Mouse (Mus musculus) right cerebral cortex, adult 18-20 months (tissue): ENCODE results near the gene Smim5.
A peak's percentile ranks its signal among the peaks of the same experiment; 100 is the strongest.

Experiments
- DNase-seq: peaks from one replicate; pipeline ENCODE4 v3.0.0; 2022; ENCODE audit warnings: mixed read lengths

Gene Smim5

GRCm38 (mm10) chr11:115898446-115898845 lies 1.3 kb upstream of the Smim5 start:
- no peak for DNase-seq

- DNase-seq = peak; percentile 68
These were observed 880 bp upstream of the Smim5 start for GRCm38 (mm10) chr11:115898886-115899285.

- no peak for DNase-seq
These were observed 983 bp downstream of the Smim5 start for GRCm38 (mm10) chr11:115900561-115901337.

GRCm38 (mm10) chr11:115901338-115902161 lies 1.8 kb downstream of the Smim5 start:
- no peak for DNase-seq

GRCm38 (mm10) chr11:115902177-115902576 lies 2.4 kb downstream of the Smim5 start:
- no peak for DNase-seq

DNA sequence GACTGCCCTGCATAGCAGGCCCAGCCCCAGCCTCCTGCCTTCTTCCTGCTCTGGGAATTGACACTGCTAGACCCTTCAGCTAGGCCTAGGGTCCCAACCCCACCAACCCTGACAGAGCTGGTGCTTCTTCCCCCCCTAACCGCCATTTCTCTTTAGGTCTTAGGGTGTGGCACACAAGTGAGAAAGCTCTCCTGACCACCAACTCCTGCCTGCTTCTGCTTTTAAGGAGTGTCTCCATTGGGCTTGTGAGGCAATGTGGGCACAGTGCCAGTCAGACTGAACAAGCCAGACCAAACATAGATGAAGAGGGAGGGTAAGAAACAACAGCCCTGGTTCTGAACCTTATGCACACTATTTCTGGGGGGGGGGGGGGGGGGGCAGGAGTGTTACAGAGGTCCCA lies 3.1 kb downstream of the Smim5 start:
- DNase-seq = no peak

DNA sequence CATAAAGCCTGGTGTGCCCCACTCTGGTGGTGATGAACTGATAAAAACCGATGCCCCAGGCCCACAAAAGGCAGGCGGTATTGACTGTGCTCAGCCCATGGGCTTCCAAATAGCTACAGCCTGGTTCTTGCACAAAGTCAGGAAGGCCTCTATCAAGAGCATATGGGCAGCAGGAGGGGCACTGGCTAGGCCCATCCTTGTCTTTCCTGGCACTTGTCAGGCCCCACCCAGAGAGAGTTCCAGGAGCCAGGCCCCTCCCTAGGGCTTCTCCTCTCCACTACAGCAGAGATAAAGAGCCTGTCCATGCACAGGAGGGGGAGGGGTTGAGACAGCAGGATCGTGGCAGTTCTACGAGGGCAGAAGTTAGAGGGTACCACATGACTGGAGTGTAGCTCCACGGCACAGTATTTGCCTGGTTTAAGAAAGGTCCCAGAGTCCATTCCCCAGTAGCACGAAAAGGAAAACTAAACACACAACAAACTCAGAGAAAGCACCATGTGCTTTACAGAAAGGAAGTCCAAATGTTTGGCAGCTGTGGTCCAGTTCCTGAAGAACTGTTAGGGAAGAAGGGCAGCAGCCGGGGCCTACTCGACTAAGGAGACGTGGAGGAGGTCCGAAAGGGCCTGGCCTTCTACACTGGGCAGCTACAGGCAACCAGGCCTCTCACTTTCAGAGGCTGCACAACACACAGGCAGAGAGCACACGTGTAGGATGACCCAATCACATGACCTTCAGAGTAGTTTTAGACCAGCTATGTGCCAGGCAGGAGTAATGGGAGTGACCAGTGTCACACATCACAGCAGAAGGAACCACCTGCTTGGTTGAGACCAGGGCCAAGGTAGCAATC lies 3.8 kb downstream of the Smim5 start:
- no peak for DNase-seq

DNA sequence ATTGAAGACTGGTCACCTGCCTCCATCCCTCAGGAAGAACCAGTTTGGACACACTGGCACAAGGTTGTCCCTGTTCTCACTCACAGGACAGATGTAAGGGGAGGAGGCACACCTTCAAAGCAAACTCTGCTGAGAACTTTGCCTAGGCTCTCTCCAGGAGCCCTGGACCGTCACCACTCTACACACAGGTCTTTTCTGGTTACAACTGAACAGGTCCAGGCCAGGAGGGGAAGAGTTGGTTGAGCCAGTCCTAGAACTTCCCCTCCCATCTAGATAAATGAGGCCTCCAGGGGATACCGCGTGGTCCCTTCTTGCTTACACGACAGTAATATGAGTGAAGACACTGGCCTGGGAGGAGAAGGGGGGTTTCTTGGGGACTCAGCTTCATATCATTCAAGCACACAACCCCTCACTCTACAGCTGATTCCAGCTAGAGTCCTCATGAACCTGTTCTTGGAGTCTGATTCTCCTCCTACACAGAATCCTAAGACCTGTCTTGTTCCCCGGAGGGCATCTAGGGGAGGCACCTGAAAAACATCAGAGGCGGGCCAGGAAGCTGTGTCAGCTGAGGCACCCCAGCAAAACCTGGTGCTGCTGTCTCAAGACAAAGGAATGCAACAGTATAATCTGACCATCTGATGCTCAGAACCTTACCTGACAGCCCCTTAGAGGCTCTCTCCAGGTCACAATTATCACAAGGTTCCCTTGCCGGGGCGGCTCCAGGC lies 4.6 kb downstream of the Smim5 start:
- DNase-seq = no peak

DNA sequence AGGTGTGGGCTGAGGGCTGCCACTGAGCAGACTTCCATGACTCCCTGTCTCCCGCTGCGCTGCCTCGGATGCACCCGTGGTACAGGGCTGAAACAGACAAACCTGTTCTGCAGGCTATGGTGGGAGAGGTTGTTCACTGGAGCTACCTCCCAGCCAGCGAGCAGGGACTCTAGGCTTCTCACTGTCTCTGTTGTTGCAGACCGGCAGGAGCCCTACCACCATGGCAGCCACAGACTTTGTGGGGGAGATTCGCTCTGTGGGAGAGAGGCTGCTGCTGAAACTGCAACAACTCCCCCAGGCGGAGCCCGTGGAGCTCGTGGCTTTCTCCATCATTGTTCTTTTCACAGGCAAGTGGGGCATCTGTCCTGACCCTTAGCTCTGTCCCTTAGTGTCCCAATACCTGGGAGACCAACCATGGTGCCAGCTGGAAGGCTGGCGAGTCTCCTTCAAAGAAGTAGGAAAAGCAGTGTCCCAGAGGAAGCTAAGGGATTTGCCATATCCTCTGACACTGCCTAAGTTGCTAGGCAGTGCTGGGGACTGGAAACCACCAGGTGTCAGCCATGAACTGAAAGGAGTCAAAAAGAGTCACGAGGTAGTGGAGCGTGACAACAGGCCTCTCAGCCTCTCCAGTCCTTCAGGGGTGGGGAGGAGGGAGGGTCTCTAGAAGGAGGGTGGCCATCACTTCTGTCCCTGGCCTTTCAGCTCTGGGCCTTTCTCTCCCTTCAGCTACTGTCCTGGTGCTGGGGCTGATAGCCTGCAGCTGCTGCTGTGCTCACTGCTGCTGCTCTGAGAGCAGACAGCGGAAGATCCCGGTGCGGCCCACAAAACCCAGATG lies 5.4 kb downstream of the Smim5 start:
- peak; percentile 31 for DNase-seq

- DNase-seq = no peak
These were observed 6.3 kb downstream of the Smim5 start for GRCm38 (mm10) chr11:115906116-115906515.

DNA sequence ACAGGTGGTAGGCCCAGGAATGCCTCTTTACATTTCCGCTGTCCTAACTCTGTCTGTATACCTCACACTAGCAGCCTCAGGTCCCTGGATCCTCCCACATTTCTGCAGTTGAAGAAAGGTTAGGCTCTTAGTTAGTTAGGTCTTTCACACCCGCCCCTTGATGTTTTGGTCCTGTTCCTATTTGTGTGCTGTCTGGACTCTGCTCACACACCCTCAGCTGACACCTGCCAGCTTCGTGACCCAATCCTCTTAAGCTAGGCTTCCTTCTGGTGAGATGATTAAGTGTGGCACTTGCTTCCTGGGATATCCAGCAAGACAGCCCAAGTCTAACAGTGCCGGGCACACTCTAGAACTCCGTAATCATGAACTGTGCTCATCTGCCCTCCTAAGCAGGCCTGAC lies 6.8 kb downstream of the Smim5 start:
- no peak for DNase-seq

DNA sequence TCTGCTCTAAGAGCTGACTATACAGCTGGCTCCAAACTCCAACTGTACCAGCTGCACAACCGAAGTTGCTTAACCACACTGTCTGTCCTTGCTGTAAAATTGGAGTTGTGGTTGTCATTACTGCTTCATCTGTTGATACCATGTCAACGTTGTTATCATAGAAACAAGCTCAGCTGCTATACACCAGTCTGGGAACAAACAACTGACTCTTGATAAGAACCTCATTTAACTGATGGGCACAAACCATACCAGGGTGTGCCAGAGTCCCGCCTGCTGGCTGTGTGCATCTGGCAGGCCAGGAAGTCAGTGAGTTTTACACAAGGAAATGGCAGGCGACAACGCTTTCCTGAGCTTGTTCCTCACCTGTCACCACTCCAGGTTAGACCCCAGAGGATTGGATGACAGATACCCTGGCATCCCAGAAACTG lies 11.4 kb downstream of the Smim5 start:
- no peak for DNase-seq

DNA sequence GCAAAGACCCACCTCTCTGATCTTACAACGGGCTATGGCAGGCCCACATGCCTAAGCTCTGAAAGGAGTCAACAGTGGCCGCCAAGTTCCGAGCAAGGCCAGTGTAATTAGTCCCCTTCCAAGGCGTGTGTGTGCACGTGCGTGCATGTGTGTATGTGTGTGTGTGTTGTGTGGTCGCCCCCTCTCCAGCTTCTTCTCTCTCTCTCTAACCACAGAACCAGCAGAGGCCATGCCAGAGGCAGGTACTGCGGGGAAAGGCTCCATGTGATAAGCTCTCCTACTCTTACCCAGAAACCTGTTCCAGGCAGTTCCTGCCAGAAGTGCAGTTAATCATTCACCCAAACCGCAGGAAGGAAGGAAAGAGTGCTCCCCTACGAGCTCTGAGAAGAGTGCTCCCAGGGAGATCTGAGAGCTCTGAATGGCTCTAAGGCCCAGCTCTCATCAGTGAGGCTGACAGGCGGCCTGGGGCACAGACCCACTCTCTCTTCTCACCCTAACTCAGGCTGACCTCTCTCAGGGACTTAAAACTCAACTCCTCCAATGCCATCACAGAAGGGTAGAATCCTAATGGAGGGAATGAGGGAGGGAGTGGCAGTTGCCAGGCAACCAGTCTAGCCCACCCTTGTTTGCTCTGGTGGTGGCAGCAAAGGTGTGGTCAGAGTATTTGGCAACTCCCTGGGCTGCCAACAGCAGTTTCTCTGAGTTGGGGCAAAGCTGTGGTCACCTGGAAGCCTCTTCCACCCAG lies 12.0 kb downstream of the Smim5 start, which contains the start of gene Smim6:
Smim6 (plus strand) TSS at position 386 of the 745 bp plus-strand sequence.
- no peak for DNase-seq

DNA sequence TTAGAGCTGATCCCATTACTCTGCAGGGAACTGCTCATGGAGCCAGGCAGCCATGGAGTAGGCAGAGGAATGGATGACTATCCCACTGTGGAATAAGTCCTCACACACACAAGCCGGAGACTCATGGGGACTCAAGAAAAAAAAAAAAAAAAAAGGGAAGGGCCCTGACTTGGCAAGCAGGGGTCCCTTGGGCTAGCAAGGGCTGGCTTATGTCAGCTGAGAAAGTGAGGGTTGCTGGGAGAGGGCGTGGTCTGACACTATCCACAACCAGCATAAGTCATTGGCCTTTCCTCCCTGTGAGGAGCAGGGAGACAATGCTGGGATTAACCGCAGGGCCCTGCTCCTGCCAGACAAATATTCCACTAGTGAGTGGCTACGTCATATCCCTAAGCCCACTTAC lies 16.8 kb downstream of the Smim5 start:
- DNase-seq = no peak

- no peak for DNase-seq
These were observed 18.9 kb downstream of the Smim5 start for GRCm38 (mm10) chr11:115918637-115919036.

DNA sequence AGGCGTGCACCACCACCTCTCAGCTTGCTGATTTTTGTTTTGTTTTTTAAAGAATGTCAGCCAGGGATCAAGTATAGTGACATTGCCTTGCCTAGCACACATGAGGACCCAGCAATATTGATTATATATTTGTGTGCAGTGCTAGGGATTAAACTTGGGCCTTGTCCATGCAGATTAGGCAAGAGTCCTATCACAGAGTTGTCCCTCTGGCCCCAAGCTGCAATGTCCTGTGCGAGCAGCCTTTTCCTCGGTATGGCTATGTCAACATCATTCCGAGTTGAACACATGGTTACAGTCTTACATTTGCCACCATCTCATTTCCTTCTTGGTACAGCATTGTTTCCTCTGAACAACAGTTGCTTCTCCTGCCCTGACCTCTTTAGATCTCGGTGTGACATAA lies 19.3 kb downstream of the Smim5 start:
- DNase-seq = no peak

- peak; percentile 25 for DNase-seq
These were observed 20.5 kb downstream of the Smim5 start for GRCm38 (mm10) chr11:115920110-115920818.

- no peak for DNase-seq
These were observed 22.2 kb downstream of the Smim5 start for GRCm38 (mm10) chr11:115921986-115922385.

GRCm38 (mm10) chr11:115929031-115929430 lies 29.3 kb downstream of the Smim5 start:
- DNase-seq = no peak

DNA sequence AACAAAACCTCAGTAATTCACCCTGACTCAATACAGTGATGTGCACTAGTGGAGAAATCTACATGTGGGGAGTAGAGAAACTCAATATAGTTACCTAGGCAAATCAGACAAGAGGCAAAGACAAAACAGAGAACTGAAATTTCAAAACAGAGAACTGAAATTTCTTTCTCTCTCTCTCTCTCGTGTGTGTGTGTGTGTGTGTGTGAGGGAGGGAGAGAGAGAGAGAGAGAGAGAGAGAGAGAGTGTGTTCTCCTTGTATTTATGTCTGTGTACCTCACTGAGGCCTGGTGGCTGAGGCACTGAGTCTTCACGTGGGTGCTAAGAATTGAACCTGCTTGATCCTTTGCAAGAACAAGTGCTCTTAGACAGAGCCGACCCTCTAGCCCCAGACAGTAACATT lies 30.1 kb downstream of the Smim5 start:
- no peak for DNase-seq
